Comparison of ENCODE assay signal across 8 mouse cellular contexts in the genomic region with DNA sequence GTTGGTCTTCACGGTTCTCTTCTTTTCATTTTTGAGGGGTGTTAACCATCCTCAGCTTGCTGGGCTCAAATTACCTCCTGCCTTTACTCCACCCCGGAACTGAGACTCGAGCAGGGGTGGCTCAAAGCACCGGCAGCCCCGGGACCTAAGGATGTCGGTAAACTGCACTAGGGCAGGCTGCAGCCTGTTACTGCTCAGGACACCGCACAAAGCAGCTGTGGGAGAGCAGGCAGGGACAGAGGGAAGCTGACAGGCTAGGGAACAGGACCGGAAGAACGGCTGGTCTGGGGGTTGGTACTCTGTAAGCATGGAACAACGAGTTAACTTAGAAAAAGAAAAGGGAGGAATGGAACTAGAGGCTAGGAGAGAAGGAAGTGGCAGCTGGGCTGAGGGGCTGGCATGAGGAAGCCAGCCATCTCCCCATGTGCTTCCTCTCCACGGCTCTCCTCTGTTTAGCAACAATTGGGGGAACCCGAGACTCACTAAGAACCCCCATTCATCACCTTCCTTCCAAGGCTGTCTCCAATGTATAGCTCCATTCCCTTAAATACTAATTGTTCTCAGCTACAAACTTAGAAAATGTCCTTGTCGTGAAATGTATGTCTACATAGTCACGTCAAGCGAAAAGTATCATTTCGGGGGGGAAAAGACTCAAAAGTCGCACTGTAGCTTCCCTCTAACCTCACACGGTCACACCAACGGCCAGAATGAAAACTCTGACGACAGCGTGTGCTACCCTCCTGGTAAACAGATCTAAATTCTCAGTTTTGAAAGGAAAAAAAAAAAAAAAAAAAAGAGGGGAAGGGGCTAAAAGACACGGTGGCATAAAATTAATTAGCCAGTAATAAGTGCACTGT. TPM values are rescaled to one million over a fixed set of nuclear protein-coding genes. Genes with fewer than 3 reads are reported as not detected.
DNase-seq lines count a peak whose midpoint lies in the region; ATAC-seq and TF ChIP-seq lines count a peak whose summit lies in the region.

No protein-coding gene starts in this region.

- H3K79me2 ChIP-seq in heart, adult 2 months (replicated peaks; ENCODE audit: control insufficient read depth, insufficient read depth, low read length), result no peaks in the 10 kb centered on the region

- H3K9me3 ChIP-seq in heart, embryonic 11.5 days (replicated peaks; ENCODE audit: control insufficient read depth, low read length), result no peaks in the 10 kb centered on the region
- H3K9me3 ChIP-seq in hindbrain, embryonic 16.5 days (ENCODE audit: control insufficient read depth, low read length), result no peaks in the 10 kb centered on the region
- no peaks in the 10 kb centered on the region for H3K9me3 ChIP-seq in midbrain, embryonic 13.5 days

- H3K9ac ChIP-seq in heart, embryonic 11.5 days (ENCODE audit: low read depth, low read length), result peak overlapping the region; percentile 44
- no peak overlapping the region for H3K9ac ChIP-seq in heart, adult 2 months (ENCODE audit: low read depth, low read length)
- peak overlapping the region; percentile 43; the same call in 1 of the 2 replicates for H3K9ac ChIP-seq in hindbrain, embryonic 16.5 days (ENCODE audit: low read depth, low read length)
- H3K9ac ChIP-seq in midbrain, embryonic 13.5 days (replicated peaks), result no peak overlapping the region

- no peak for TF ChIP-seq CTCF in heart, adult 2 months (IDR thresholded peaks at IDR 0.05)

- peak overlapping the region; percentile 61 for H3K4me2 ChIP-seq in heart, embryonic 11.5 days
- peak overlapping the region; percentile 56 for H3K4me2 ChIP-seq in hindbrain, embryonic 16.5 days (ENCODE audit: low read length)
- H3K4me2 ChIP-seq in midbrain, embryonic 13.5 days (replicated peaks), result peak overlapping the region; percentile 35

- H3K4me1 ChIP-seq in heart, embryonic 11.5 days (ENCODE audit: control insufficient read depth, insufficient read depth, low read length), result no peaks in the 10 kb centered on the region
- H3K4me1 ChIP-seq in heart, adult 2 months (ENCODE audit: control insufficient read depth, insufficient read depth, low read length), result no peaks in the 10 kb centered on the region
- H3K4me1 ChIP-seq in hindbrain, embryonic 16.5 days (ENCODE audit: control insufficient read depth, insufficient read depth, low read depth, low read length), result peaks cover 8% of the 10 kb centered on the region
- H3K4me1 ChIP-seq in midbrain, embryonic 13.5 days (replicated peaks), result peaks cover 10% of the 10 kb centered on the region; the same call in 1 of the 2 replicates

- 43% methylated on average over 22 of the region's 22 CpGs for WGBS in heart, embryonic 11.5 days (ENCODE audit: insufficient replicate concordance)
- WGBS in heart, adult 2 months, result 39% methylated on average over 22 of the region's 22 CpGs
- WGBS in hindbrain, embryonic 16.5 days, result 33% methylated on average over 22 of the region's 22 CpGs
- WGBS in midbrain, embryonic 13.5 days, result 40% methylated on average over 22 of the region's 22 CpGs

- intact Hi-C loops in heart, adult 2 months (cut with DNase I), result no loop called here
- intact Hi-C loops in left cerebral cortex, postnatal 25 days (cut with DNase I), result no loop called here

- no peak for TF ChIP-seq EP300 in heart, adult 2 months (IDR thresholded peaks at IDR 0.05; ENCODE audit: insufficient read depth, low read depth, low read length)

- no peak for ATAC-seq in heart, embryonic 11.5 days (replicated peaks; ENCODE audit: insufficient number of reproducible peaks, low FRiP score, low TSS enrichment)
- no peak; the same call in 1 of the 2 replicates for ATAC-seq in hindbrain, embryonic 16.5 days
- no peak for ATAC-seq in midbrain, embryonic 13.5 days

- DNase-seq in heart, adult 2 months, result no peak
- DNase-seq in embryo, embryonic 10 days (ENCODE audit: low spot score), result peak; percentile 44
- DNase-seq in left cerebral cortex, postnatal 25 days (ENCODE audit: low spot score in 2 of 2), result no peak
- DNase-seq in frontal cortex, adult 2 months (ENCODE audit: extremely low spot score in 1 of 2, low spot score in 1 of 2), result no peak
- no peak for DNase-seq in frontal cortex, postnatal 14 days (ENCODE audit: low spot score in 2 of 2)

- no peaks in the 10 kb centered on the region for H3K36me3 ChIP-seq in heart, embryonic 11.5 days (ENCODE audit: control insufficient read depth, insufficient read depth, low read length)
- no peaks in the 10 kb centered on the region for H3K36me3 ChIP-seq in heart, adult 2 months (ENCODE audit: control insufficient read depth, insufficient read depth, low read length)
- H3K36me3 ChIP-seq in hindbrain, embryonic 16.5 days (ENCODE audit: control insufficient read depth, insufficient read depth, low read length), result no peaks in the 10 kb centered on the region
- no peaks in the 10 kb centered on the region for H3K36me3 ChIP-seq in midbrain, embryonic 13.5 days

- H3K27ac ChIP-seq in heart, embryonic 11.5 days (ENCODE audit: low read depth, low read length), result no peak overlapping the region
- no peak overlapping the region for H3K27ac ChIP-seq in heart, adult 2 months
- H3K27ac ChIP-seq in hindbrain, embryonic 16.5 days (ENCODE audit: low read depth, low read length), result no peak overlapping the region
- no peak overlapping the region for H3K27ac ChIP-seq in midbrain, embryonic 13.5 days

- no peak for TF ChIP-seq POLR2A in heart, adult 2 months (IDR thresholded peaks at IDR 0.05; ENCODE audit: insufficient read depth, low read depth, low read length)

- H3K27me3 ChIP-seq in heart, embryonic 11.5 days (ENCODE audit: control insufficient read depth, insufficient read depth, low read length), result no peaks in the 10 kb centered on the region
- H3K27me3 ChIP-seq in heart, adult 2 months (ENCODE audit: control insufficient read depth, insufficient read depth, low read length), result no peaks in the 10 kb centered on the region
- no peaks in the 10 kb centered on the region for H3K27me3 ChIP-seq in hindbrain, embryonic 16.5 days (replicated peaks; ENCODE audit: control insufficient read depth, insufficient read depth, low read length)
- H3K27me3 ChIP-seq in midbrain, embryonic 13.5 days, result no peaks in the 10 kb centered on the region

- H3K4me3 ChIP-seq in heart, embryonic 11.5 days (ENCODE audit: low read depth, low read length), result peak overlapping the region; percentile 23
- no peak overlapping the region for H3K4me3 ChIP-seq in heart, adult 2 months
- H3K4me3 ChIP-seq in hindbrain, embryonic 16.5 days (ENCODE audit: low read length), result no peak overlapping the region; the same call in 1 of the 2 replicates
- 0 out of 2 replicates have a peak overlapping the region, but pooled peaks have one; percentile 14 for H3K4me3 ChIP-seq in midbrain, embryonic 13.5 days (replicated peaks)

RNA-seq across cellular contexts. Expression of gene Azi2, which starts 42.5 kb away (rescaled TPM):
- polyA plus RNA-seq in heart, embryonic 11.5 days (2014; fragmentation: Nextera tagmentation; extraction: Ambion mirVana), result 68.6 and 79.7 TPM in 2 replicates
- 10 to 100 TPM; 62.2 to 73.7 TPM for total RNA-seq in heart, adult 2 months (2021)
- 22.7 and 40.9 TPM in 2 replicates for polyA plus RNA-seq in heart, adult 2 months (2012; rRNA removed)
- 78.8 and 79.8 TPM in 2 replicates for polyA plus RNA-seq in hindbrain, embryonic 16.5 days (2015; fragmentation: Nextera tagmentation; extraction: Ambion mirVana)
- 74.8 and 78.1 TPM in 2 replicates for polyA plus RNA-seq in midbrain, embryonic 13.5 days (2015; fragmentation: Nextera tagmentation; extraction: Ambion mirVana)
- total RNA-seq in left cerebral cortex, postnatal 25 days (2021), result 10 to 100 TPM; 75.9 to 88.4 TPM
- 51.2 and 54.4 TPM in 2 replicates for polyA plus RNA-seq in frontal cortex, adult 2 months (2012; rRNA removed)

Comparison
In these comparisons a context has a peak if more than half of its experiments do, and no peak if none do; other contexts are left out.
1. H3K4me3 ChIP-seq: peak in heart, embryonic 11.5 days (single experiment) and midbrain, embryonic 13.5 days (single experiment); none in heart, adult 2 months (single experiment) and hindbrain, embryonic 16.5 days (single experiment).
2. H3K9ac ChIP-seq: peak in heart, embryonic 11.5 days (single experiment) and hindbrain, embryonic 16.5 days (single experiment); none in heart, adult 2 months (single experiment) and midbrain, embryonic 13.5 days (single experiment).
3. Peak in every context shown above with its lines, with median percentiles within 50 percentile points of each other: H3K4me2 ChIP-seq.